Mouse (Mus musculus): ENCODE results near the gene Nodal.
"Not testable (repeated sequence)": the region's sequence is repeated elsewhere in the genome, so short reads cannot be mapped to it uniquely, and the experiment has no call there.

The Nodal gene

DNA sequence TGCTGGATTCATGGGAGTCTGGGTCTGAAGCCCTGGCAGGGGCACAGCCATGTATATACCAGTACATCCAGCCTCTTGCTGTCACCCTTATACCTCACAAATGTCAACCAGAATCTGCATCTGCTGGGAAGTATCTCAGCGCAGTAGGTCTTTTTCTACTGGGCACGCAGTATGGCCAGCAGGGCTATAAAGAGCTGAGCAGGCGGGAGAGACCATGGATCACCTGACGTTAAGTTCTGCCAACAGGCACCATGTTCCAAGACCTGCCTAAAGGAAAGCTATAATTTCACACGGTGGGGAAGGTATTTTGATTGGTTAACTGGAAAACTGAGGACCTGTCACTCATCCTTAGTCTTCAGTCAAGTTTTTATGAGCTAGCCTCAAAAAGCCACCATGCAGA, 11.3 kb downstream of the Nodal start:
- no peak for DNase-seq (ENCODE audit: low spot score in 2 of 2)

GRCm38 (mm10) chr10:61431375-61431774, 13.6 kb downstream of the Nodal start:
- DNase-seq (ENCODE audit: low spot score in 2 of 2), result no peak

- no peak for DNase-seq (ENCODE audit: low spot score in 2 of 2)
These were observed 22.5 kb downstream of the Nodal start for GRCm38 (mm10) chr10:61440202-61440800.

DNA sequence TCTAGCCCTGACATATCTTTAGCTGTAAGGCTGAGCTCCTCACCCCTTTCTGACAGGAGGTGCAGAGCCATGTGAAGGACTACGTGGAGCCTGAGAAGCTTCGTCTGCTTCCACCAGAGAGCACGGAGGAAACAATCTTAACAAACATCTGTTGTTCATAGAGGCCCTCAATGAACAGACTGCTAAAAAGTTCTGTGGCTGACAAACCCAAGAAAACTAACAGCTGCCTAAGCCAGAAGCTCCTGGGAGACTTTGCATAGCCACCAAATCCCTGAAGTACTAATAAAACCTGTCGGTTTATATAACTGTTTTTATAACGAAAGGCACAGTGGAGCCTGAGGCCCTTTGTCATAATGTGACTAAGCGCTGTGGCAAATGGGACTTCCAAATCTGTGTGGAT, 25.7 kb downstream of the Nodal start:
- DNase-seq (ENCODE audit: low spot score in 2 of 2), result no peak

DNA sequence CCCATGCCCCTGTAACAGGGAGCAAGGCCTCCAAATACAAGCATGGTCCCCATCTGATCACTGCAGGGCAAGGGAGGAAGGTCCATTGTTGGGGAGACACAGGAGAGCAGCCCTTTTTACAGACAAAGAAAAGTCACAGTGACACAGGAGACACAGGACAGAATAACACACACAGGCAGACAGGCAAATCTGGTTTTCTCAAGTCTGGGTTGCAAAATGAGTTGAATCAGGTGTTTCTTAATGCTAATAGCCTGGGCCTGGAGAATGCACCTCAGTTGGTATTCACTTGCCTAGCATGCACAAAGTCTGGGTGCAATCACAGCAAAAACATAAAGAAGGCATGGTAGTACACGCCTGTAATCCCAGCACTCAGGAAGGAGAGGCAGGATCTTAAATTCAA, 26.1 kb downstream of the Nodal start:
- DNase-seq (ENCODE audit: low spot score in 2 of 2), result no peak

- DNase-seq (ENCODE audit: low spot score in 2 of 2), result no peak
These were observed 27.2 kb downstream of the Nodal start for GRCm38 (mm10) chr10:61445016-61445415.

DNA sequence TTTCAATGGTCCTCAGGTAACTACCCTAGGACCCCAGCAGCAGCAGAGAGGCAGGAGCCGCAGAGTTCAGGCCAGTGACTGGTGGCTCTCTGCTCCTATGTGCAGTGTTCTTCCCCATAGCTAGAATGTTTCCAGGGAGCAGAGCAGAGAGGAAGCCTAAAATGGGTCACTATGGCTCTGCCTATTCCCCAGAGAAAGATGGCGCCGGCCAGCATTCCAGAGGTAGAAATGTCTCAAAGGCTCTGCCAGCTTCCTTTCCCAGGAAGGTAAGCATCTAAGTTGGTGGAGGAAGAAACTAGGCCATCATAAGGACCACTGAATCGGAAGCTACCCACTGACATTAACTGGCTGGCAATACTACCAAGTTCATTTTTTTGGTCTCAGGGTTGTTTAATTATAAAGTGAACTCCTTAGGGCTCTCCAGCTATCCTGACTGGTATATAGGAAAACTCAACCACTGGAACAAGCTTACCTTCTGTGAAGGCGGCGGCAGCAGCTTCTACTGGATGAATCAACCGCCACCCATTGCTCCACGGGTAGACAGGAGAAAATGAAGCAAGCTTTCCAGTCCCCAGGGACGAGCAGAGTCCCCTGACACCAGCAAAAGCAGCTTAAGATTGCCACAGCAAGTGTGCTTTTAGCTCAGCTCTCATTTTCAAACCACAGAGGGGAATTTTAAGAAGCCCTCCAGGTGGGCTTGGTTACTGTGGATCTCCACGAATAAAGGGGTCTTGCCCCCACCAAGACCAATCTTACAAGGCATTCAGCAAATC, 30.0 kb downstream of the Nodal start:
- peak in 1 of 2 experiments; percentile 19 for DNase-seq (ENCODE audit: low spot score in 2 of 2)

DNA sequence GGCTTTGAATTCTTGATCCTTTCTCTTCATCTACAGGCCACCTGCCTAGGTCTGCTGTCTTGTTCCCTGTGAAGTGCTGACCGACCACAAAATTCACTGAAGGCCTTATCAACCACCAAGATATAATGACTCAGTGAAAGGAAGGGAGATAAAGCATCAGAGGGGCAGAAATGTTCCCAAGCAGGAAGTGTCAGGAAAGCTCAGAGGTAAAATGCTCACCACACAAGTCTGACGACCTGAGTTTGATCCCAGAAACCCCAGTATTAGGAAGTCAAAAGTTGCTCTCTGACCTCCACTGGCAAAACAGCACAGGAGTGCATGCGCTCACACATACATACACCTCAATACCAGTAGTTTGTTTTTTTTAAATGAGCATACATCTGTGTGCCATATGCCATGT, 31.1 kb downstream of the Nodal start:
- DNase-seq (ENCODE audit: low spot score in 2 of 2), result no peak

- peak; percentile 58 to 64 for DNase-seq (ENCODE audit: low spot score in 2 of 2)
These were observed 33.7 kb downstream of the Nodal start for GRCm38 (mm10) chr10:61451463-61451930.

DNA sequence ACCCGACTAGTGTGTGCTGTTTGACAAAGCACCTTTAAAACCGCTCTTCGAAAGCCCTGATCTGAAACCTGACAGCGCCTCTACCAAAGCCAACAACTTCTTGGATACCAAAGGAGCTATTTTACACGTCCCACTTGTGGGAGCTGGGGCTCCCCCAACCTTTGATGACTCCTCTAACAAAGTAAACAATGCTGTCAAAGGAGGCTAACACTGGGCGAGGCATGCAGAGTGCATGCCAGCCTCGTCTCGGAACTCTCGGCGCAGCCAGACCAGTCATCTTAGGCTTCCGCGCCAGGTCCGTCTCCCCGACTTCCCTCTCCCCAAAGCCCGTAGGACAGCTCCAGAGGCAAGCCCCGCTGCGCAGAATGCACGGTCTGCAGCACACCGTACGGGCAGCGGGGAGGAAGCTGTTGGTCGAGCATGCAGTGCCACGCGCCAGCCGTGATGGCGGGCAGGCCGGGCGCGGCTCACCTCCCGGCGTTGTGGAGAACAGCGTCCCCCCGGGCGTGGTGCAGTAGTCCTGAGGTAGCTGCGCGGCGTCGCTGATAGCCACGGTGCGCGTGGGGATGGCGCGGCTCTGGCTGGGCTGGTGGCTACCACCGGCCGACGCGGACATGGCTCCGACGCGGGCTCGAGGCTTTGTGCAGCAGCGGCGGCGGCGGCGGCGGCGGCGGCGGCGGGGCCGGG, 34.3 kb downstream of the Nodal start:
- peak; percentile 41 to 47 for DNase-seq (ENCODE audit: low spot score in 2 of 2)

GRCm38 (mm10) chr10:61452645-61453044, 34.9 kb downstream of the Nodal start, which contains the start of gene Eif4ebp2:
TSS of gene Eif4ebp2 (minus strand) at chr10:61452661.
- peak; percentile 99 for DNase-seq (ENCODE audit: low spot score in 2 of 2)

DNA sequence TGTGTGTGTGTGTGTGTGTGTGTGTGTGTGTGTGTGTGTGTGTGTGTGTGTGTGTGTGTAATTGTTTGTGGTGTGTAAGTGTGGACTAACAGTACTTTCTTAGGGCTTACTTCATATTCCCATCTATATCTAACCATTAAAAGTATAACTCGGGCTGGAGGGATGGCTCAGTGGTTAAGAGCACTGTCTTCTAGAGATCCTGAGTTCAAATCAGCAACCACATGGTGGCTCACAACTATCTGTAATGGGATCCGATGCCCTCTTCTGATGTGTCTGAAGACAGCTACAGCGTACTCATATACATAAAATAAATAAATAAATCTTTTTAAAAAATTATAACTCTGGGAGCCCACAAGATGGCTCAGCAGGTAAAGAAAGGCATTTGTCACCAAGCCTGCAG, 35.4 kb downstream of the Nodal start:
- DNase-seq (ENCODE audit: low spot score in 2 of 2), result not testable (repeated sequence)

DNA sequence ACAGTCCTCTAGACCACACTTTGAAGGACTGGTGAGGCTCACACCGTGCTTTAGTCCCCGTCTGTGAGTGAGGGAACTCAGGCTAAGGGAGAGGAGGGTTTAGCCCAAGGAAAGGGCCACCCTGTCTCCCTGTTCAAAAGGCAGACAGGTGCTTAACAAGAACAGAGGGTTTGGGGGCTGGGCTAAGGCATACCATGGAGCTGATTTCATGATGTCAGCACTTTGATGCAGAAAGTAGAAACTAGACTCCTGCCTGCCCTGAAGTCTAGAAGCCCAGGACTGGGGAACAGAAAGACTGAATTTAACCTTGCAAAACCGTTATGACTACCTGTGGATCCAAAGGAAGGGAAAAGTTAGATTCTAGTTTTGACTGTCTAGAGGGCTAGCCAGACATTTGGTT, 39.4 kb downstream of the Nodal start:
- DNase-seq (ENCODE audit: low spot score in 2 of 2), result no peak

GRCm38 (mm10) chr10:61465009-61465408, 47.2 kb downstream of the Nodal start:
- DNase-seq (ENCODE audit: low spot score in 2 of 2), result no peak

GRCm38 (mm10) chr10:61466242-61466641, 48.5 kb downstream of the Nodal start:
- peak; percentile 4 to 16 for DNase-seq (ENCODE audit: low spot score in 2 of 2)

GRCm38 (mm10) chr10:61466873-61467272, 49.1 kb downstream of the Nodal start:
- DNase-seq (ENCODE audit: low spot score in 2 of 2), result peak in 1 of 2 experiments; percentile 15

GRCm38 (mm10) chr10:61468900-61469299, 51.1 kb downstream of the Nodal start:
- DNase-seq (ENCODE audit: low spot score in 2 of 2), result no peak

- DNase-seq (ENCODE audit: low spot score in 2 of 2), result no peak
These were observed 55.9 kb downstream of the Nodal start for GRCm38 (mm10) chr10:61473640-61474039.

DNA sequence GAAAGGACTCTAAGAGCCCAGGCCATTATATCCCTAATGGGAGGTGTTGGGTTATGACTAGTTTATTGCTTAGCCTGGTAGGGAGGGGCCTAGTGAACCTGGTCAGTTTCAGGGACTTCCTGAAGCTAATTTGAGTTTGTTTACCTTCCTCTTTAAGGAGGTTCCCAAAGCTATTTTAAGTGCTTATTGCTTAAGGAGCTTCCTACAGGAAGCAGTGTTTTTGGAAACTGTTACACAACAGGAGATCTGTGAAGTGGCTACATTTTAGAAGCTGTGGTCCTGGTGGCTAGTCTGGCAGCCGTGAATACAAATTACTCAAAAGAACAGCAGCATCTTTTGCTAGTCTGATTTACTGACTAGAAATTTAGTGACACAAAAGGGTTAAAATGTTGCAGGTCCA, 56.6 kb downstream of the Nodal start:
- DNase-seq (ENCODE audit: low spot score in 2 of 2), result no peak

Data from spleen, postnatal 36 days (tissue).